Mouse (Mus musculus): ENCODE data around the gene Ttc29. TPM values are rescaled to one million over a fixed set of nuclear protein-coding genes. Genes with fewer than 3 reads are reported as not detected.
A peak's percentile ranks its signal among the peaks of the same experiment; 100 is the strongest.

Ttc29 gene
- total RNA-seq (2021): not detected
- long read RNA-seq, experiment 1: 0 reads
- long read RNA-seq, experiment 2: 0 reads

DNA sequence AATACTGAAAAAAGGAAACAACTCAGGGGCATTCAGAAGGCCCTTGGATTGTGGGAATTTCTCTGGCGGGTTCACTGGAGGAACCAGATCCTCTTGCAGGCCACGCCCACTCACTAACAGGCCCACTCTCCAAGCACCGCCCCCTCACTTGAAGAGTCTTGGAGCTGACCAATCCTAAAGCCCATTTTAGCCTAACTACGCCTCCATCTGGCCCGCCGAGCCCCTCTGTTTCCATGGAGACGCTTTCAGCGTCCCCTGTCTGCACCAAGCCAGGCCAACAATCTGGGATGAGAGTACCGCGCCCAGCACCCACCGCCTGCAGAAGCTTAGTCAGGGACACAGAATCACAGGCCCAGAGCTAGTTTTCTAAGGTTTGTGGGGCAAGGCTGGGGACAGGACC lies at the start of gene Ttc29:
TSS of gene Ttc29 (plus strand) at position 224 of the 400 bp plus-strand sequence.
- DNase-seq: no peak

DNA sequence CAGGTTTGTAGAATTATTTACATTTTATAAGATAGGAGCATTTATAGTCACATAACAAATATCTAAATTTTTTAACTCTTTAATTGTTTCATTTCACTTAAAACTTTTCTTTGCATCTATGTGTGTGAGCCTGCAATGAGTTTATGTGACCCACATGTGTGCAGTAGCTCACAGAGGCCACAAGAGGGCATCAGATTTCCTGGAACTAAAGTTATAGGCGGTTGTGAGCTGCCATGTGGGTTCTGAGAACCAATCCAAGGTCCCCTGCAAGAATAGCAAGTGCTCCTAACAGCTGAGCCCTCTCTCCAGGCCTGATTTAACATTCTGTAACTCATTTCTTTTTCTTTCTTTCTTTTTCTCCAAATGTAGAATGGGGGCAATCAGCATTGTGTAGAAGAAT lies 41.7 kb upstream of the Ttc29 start:
- DNase-seq: no peak

DNA sequence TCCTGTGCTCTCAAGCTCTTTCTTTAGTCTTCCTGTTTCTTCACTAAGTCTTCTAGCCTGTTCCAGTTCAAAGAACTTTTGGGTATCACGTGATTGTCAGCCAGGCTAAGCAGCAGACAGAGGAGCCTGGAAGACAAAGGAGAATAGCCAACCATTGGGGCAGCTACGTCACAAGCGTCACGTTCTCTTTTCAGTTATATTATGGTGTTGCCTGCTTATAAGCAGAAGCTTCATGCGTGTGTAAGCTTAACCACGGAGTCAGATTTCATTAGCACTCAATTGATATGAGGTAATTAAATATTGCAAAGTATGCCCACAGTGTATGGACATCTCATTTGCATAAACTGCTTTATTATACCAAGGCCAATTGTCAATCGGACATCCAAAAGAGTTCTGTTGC lies 30.4 kb upstream of the Ttc29 start:
- no peak for DNase-seq

- DNase-seq: no peak
Observed at GRCm38 (mm10) chr8:78183414-78183813, 29.7 kb upstream of the Ttc29 start.

DNA sequence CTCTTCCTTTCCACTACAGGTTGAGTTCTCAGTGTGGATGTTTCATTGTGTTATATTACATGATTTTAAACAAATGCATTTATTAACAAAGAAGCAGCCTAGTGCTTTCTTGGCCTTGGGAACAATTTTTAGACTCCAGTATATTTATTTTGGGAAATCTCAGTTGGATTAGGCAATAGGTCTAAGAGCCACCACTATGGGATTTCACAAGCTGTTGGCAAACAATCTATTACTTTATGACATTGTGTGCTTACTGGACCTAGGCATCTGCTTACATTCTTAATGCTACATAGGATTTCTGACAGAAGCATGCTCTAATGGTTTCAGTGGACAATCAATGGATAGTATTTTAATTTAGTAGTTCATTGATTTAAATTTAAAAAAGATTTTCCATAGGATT lies 26.0 kb upstream of the Ttc29 start:
- no peak for DNase-seq

DNA sequence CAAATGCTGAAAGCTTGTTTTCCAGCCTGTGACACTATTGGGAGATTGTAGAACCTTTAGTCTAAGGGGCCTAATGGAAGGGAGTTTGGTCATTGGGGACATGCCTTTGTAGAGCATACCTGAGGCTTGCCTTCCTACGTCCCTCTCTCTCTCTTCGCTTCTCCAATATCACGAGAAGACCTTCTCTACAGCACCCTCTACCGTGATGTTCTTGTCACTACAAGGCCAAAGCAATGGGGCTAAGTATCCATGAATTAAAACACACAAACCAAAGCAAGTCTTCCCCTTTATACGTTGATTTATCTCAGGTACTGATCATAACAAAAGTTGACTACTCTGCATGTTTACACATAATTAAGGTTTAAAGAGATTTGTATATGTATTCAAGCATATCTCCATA lies 8.9 kb upstream of the Ttc29 start:
- DNase-seq: no peak

DNA sequence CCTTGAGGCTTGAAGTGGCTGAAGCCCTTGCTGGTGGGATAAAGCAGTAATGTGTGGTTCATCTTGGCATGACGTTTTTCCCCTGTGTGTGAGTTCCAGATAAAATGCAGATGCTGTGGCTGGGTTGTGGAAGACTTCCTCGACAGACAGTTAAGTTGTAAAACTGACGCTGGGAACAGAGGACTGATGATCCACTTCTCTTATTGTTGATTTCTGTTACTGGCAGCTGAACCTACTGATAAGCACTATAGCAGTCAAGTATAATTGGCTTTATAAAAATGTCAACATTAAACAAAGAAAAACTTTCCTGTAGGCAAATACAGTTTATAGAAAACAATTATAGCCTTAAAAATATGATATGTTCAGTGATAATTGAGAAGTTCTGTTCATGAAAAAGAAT lies 2.7 kb upstream of the Ttc29 start:
- DNase-seq: no peak

DNA sequence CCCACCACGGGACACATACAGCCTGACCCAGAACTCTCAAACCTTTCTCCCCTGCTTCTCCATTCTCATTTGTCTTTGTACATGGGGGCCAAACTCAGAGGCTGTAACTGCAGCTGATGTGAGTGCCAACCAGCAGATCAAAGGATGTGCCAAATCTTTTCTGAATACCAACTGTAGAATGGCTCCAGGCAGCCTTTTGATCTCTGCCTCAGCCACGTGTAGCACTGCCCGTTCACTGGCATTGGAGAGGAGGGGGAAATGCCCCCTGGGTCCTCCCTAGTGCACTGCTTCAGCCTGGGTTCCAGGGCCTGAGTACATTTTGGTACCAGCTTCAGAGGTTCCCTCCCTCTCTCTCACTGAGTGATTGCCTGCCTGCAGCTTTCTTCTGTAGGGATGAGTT lies 1.5 kb downstream of the Ttc29 start:
- DNase-seq: peak in 1 of 2 experiments; percentile 0

- DNase-seq: no peak
Observed at GRCm38 (mm10) chr8:78226087-78226486, 13.0 kb downstream of the Ttc29 start.

DNA sequence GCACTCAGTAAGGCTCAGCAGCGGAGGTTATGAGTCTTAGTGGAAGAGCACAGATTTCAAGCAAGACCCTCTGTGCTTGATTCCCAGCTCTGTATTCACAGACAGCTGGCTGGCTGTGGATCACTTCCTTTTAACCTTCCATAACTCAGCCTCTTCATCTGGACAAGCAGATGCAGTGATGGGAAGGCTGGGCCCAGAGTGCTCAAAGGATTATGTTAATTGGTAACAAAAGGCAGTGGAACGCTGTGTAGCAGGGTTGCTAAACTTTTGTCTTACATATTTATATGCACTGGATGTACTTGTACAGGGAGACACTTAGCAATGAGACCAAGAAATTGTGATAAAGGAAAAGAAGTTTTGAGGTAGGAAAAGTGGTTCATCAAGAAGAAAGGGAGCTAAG lies 17.6 kb downstream of the Ttc29 start:
- DNase-seq: no peak

- DNase-seq: no peak
Observed at GRCm38 (mm10) chr8:78232870-78233707, 20.0 kb downstream of the Ttc29 start.

DNA sequence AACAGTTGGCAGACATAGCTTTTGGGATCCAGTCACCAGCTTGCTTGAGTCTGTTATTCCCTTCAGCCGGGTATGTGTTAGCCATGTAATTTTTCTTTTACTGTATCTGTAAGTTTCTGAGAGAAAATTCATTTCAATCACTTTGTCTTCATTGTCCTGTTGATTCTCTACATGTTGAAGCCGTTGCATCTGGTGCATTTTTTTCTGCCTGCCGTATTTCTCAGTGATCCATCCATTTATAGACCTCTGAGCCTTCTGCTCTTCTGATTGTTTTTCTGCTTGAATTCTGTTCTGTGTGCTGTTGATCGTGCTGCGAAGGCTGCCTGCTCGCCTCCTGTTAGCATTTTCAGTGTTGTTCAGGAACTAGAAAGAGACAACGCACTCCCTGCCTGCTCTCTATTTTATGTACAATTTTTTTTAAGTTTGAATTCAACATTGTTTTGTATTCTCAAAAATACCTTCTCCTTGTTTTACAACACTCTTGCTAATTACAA lies 20.7 kb downstream of the Ttc29 start:
- DNase-seq: no peak

DNA sequence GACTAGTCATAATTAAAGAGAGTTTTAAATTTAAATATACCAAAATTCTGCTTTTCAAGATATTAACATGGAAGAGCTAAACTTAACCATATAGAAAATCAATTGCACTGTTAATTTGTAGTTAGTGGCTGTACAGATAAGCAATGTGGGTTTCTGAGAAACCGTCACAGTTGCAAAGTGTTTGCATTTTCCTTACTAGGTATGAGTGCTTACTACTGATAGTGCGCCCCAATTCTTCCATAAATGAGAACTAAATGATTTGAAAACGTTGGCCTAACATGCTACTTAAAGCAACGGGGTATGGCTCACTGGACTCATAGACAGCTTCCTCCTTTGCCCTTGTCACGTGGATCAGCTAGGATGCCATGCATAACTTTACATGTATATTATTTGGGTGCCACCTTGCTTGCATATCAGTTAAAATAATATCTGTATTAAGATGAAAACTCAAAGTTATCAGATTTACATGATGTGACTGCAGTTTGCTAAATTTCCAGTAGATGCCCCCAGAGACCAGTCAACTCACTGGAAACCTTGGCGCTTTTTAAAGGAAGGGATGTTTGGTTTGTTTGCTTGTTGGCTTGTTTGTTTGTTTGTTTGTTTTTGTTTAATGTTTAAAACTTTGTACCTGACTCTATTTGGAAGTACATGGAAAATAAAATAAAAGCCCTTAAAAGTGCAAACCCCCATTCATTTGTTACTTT lies 25.0 kb downstream of the Ttc29 start:
- DNase-seq: peak; percentile 3 to 25

GRCm38 (mm10) chr8:78251115-78251514 lies 38.0 kb downstream of the Ttc29 start:
- DNase-seq: no peak

GRCm38 (mm10) chr8:78254374-78254773 lies 41.3 kb downstream of the Ttc29 start:
- no peak for DNase-seq

GRCm38 (mm10) chr8:78255011-78255410 lies 41.9 kb downstream of the Ttc29 start:
- no peak for DNase-seq

DNA sequence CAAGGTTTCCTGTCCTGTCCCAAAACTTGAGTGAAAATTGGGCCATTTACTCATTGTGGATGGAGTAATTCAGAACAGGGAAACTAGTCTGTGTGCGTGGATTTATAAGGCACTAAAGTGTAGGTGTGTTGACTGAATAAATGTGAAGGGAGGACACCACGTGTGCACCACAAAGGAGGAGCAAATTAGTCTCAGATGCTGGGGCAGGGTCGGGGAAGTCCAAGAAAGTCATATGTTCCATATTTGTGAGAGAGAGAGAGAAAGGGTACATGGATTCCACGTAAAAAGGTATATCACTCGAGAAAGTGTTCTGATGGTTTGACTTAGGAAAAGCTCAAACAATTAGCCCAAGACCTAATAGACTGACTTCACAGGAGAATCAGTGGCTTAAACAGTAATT lies 52.4 kb downstream of the Ttc29 start:
- DNase-seq: no peak

DNA sequence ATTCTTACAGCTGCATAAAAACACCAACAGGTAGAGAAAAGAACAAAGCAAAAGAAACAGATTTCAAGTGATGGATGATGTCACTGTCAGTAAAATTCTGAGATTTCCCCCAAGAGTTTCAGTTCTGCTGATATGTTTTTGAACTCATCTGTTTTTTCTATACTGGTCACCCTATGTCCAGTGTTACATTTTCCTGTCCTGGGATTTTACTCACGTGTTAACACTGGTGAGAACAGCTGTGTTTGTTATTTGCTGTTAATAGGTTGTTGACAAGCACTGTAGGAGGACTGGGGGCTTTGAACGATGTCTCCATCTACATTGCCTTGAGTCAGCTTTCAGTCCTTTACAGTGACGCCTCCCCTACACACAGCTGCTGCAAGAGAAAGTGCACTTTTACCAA lies 53.1 kb downstream of the Ttc29 start:
- DNase-seq: no peak

GRCm38 (mm10) chr8:78267894-78268411 lies 54.9 kb downstream of the Ttc29 start:
- DNase-seq: no peak

DNA sequence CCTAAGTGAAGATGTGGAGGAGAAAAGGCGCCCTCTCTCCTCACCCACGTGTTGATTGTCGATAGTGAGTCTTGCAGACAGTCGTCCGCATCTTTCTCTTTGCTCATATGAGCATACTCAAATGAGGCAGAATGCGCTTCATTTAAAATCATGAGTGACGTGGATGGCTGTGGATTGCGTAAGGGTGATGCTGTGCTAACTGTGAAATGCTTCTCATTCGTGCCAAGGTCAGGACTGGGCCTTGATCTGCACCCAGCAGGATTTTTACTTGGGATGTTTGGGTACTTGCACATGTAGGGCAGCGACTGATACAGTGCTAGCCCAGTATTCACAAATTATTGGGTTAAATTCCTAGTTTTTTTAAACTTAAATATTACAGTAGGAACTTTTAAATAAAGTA lies 56.2 kb downstream of the Ttc29 start:
- DNase-seq: peak; percentile 23 to 57

- no peak for DNase-seq
Observed at GRCm38 (mm10) chr8:78271391-78271790, 58.3 kb downstream of the Ttc29 start.

DNA sequence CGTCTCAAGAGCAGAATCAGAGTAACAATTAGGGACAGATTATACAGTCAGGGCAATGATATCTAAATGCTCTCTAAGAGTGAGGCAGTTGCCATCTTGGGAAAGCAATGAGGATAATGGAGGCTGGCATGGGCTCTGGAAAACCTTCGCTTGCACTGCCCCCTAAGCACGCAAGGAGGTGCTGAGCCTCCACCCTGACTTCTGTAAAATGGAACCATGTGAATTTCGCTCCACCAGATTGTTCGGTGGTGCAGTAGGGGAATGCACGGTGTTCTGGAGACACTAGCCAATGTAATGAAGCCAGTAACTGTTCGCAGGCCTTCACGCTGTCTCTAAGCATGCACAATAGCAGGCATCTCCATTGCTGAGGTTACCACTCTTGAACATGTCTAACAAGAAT lies 63.0 kb downstream of the Ttc29 start:
- no peak for DNase-seq

- DNase-seq: no peak
Observed at GRCm38 (mm10) chr8:78277411-78277810, 64.3 kb downstream of the Ttc29 start.

Data from adrenal gland, postnatal 36 days (tissue).